Comparison of ENCODE assay signal across 25 mouse cellular contexts in genomic region chr11:33544945-33545344, GRCm38 (mm10). TPM values are rescaled to one million over a fixed set of nuclear protein-coding genes. Genes with fewer than 3 reads are reported as not detected.
DNase-seq lines count a peak whose midpoint lies in the region; ATAC-seq lines count a peak whose summit lies in the region.
"Had no signal": no experiment of that assay in that cellular context is flagged by ENCODE, and none has a peak within 500 bp of the region (broad histone marks: within the 10 kb centered on the region; RNA-seq: fewer than 3 reads in every experiment).

No protein-coding gene starts in this region.

- ATAC-seq in lung, embryonic 16.5 days (ENCODE audit: low read depth), result peak; percentile 23; the same call in 1 of the 2 replicates
- ATAC-seq in hindbrain, embryonic 12.5 days (ENCODE audit: low FRiP score), result no peak
- ATAC-seq: activated CD4-positive, CD25-positive, alpha-beta regulatory T cell, adult 4 months; CD4-positive, CD25-positive, alpha-beta regulatory T cell, adult 4 months; forebrain, embryonic 13.5 days; forebrain, embryonic 15.5 days; forebrain, postnatal 0 days had no signal

- H3K27ac ChIP-seq in lung, embryonic 16.5 days (ENCODE audit: low read length), result no peak overlapping the region
- no peak overlapping the region for H3K27ac ChIP-seq in hindbrain, embryonic 12.5 days
- H3K27ac ChIP-seq: embryonic facial prominence, embryonic 10.5 days; embryonic facial prominence, embryonic 12.5 days; forebrain, embryonic 13.5 days; forebrain, embryonic 15.5 days had no signal

- H3K4me1 ChIP-seq in lung, embryonic 16.5 days (replicated peaks; ENCODE audit: control insufficient read depth, insufficient read depth, low read length), result no peaks in the 10 kb centered on the region
- H3K4me1 ChIP-seq in hindbrain, embryonic 12.5 days, result no peaks in the 10 kb centered on the region
- H3K4me1 ChIP-seq: embryonic facial prominence, embryonic 12.5 days; forebrain, embryonic 13.5 days; forebrain, embryonic 15.5 days had no signal

- no peaks in the 10 kb centered on the region for H3K36me3 ChIP-seq in lung, embryonic 16.5 days (ENCODE audit: control insufficient read depth, insufficient read depth, low read length)
- H3K36me3 ChIP-seq in hindbrain, embryonic 12.5 days, result no peaks in the 10 kb centered on the region
- H3K36me3 ChIP-seq: embryonic facial prominence, embryonic 10.5 days; embryonic facial prominence, embryonic 12.5 days; forebrain, embryonic 15.5 days had no signal

- H3K4me2 ChIP-seq in lung, embryonic 16.5 days (ENCODE audit: low read depth, low read length), result no peak overlapping the region
- H3K4me2 ChIP-seq in hindbrain, embryonic 12.5 days (replicated peaks), result no peak overlapping the region
- H3K4me2 ChIP-seq: embryonic facial prominence, embryonic 12.5 days; forebrain, embryonic 13.5 days; forebrain, embryonic 15.5 days had no signal

- WGBS in lung, embryonic 16.5 days, result 84% methylated on average over 2 of the region's 2 CpGs
- WGBS in hindbrain, embryonic 12.5 days, result 100% methylated on average over 2 of the region's 2 CpGs

- peak; percentile 61 for DNase-seq in heart, adult 11 months
- DNase-seq in heart, adult 9 months (ENCODE audit: low spot score in 2 of 2), result no peak
- DNase-seq in lung, postnatal 4 days, result no peak
- DNase-seq: adrenal gland, adult 8-10 months; adrenal gland, postnatal 14 days; adrenal gland, postnatal 36 days; B cell, adult 2 months; cerebellum, adult 11-12 months; cerebellum, adult 2 months; cerebellum, adult 9-10 months; cerebellum, postnatal 10 days; cerebellum, postnatal 25 days had no signal

- H3K9me3 ChIP-seq in lung, embryonic 16.5 days (ENCODE audit: control insufficient read depth, low read length), result no peaks in the 10 kb centered on the region
- no peaks in the 10 kb centered on the region for H3K9me3 ChIP-seq in hindbrain, embryonic 12.5 days (replicated peaks)
- H3K9me3 ChIP-seq: embryonic facial prominence, embryonic 10.5 days; embryonic facial prominence, embryonic 12.5 days; forebrain, embryonic 13.5 days; forebrain, embryonic 15.5 days had no signal

- H3K27me3 ChIP-seq in lung, embryonic 16.5 days (ENCODE audit: control insufficient read depth, insufficient read depth, low read depth, low read length), result no peaks in the 10 kb centered on the region
- no peaks in the 10 kb centered on the region for H3K27me3 ChIP-seq in hindbrain, embryonic 12.5 days
- H3K27me3 ChIP-seq: CH12.LX; embryonic facial prominence, embryonic 12.5 days; forebrain, embryonic 13.5 days; forebrain, embryonic 15.5 days had no signal

- H3K9ac ChIP-seq in lung, embryonic 16.5 days (ENCODE audit: low read length), result no peak overlapping the region
- H3K9ac ChIP-seq in hindbrain, embryonic 12.5 days, result no peak overlapping the region
- H3K9ac ChIP-seq: embryonic facial prominence, embryonic 12.5 days; forebrain, embryonic 13.5 days; forebrain, embryonic 15.5 days; forebrain, postnatal 0 days had no signal

- H3K4me3 ChIP-seq in lung, embryonic 16.5 days (ENCODE audit: low read length), result no peak overlapping the region
- H3K4me3 ChIP-seq in hindbrain, embryonic 12.5 days, result no peak overlapping the region
- H3K4me3 ChIP-seq: embryonic facial prominence, embryonic 10.5 days; embryonic facial prominence, embryonic 12.5 days; forebrain, embryonic 13.5 days; forebrain, embryonic 15.5 days had no signal

RNA-seq across cellular contexts. Expression of gene Ranbp17, which starts 31.4 kb away (rescaled TPM):
- polyA plus RNA-seq in lung, embryonic 16.5 days (2015; fragmentation: Nextera tagmentation; extraction: Ambion mirVana), result 4.0 and 5.3 TPM in 2 replicates
- 11.9 and 12.2 TPM in 2 replicates for polyA plus RNA-seq in hindbrain, embryonic 12.5 days (2016; fragmentation: Nextera tagmentation; extraction: Ambion mirVana)
- polyA plus RNA-seq: CD4-positive, CD25-positive, alpha-beta regulatory T cell, adult 4 months had no signal

RNA-seq across cellular contexts. Expression of gene Gabrp, which starts 33.8 kb away (rescaled TPM):
- polyA plus RNA-seq in lung, embryonic 16.5 days (2015; fragmentation: Nextera tagmentation; extraction: Ambion mirVana), result 0.63 and 0.96 TPM in 2 replicates
- polyA plus RNA-seq in hindbrain, embryonic 12.5 days (2016; fragmentation: Nextera tagmentation; extraction: Ambion mirVana), result 4.8 and 6.6 TPM in 2 replicates
- polyA plus RNA-seq: activated CD4-positive, CD25-positive, alpha-beta regulatory T cell, adult 4 months; CD4-positive, CD25-positive, alpha-beta regulatory T cell, adult 4 months; cortical plate, adult 2 months; forebrain, embryonic 13.5 days; forebrain, embryonic 15.5 days; forebrain, postnatal 0 days had no signal

RNA-seq across cellular contexts. Expression of gene D130052B06Rik, which starts 54.2 kb away (rescaled TPM):
- polyA plus RNA-seq in lung, embryonic 16.5 days (2015; fragmentation: Nextera tagmentation; extraction: Ambion mirVana), result not detected in 2 replicates
- 0.12 and 0.26 TPM in 2 replicates for polyA plus RNA-seq in hindbrain, embryonic 12.5 days (2016; fragmentation: Nextera tagmentation; extraction: Ambion mirVana)
- polyA plus RNA-seq: activated CD4-positive, CD25-positive, alpha-beta regulatory T cell, adult 4 months; CD4-positive, CD25-positive, alpha-beta regulatory T cell, adult 4 months; cerebellum, adult 2 months; cortical plate, adult 2 months; embryonic facial prominence, embryonic 10.5 days; embryonic facial prominence, embryonic 14.5 days; forebrain, embryonic 11.5 days; forebrain, embryonic 13.5 days; forebrain, embryonic 15.5 days; forebrain, postnatal 0 days had no signal
